ENCODE assay signal across 13 mouse cellular contexts in the genomic region with DNA sequence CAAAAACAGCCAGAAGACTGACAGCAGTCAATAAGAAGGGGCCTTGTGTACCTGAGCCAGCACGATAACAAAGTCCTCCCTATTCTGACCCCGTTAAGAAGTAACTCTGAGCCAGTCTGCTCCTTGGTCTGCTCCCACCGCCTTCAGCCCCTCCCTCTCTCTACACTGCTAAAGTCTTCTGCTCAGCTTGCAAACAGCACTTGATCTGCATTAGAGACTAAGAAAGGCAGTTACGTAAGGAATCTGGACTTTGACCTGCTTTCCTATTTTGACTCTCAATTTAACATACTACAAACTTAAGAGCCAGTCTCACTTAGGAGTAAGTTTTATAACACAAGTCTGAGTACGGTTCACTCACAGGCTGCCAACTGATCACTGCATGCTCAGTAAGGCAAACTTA. TPM values are rescaled to one million over a fixed set of nuclear protein-coding genes. Genes with fewer than 3 reads are reported as not detected.
DNase-seq lines count a peak whose midpoint lies in the region; ATAC-seq lines count a peak whose summit lies in the region.
"Had no signal": no experiment of that assay in that cellular context is flagged by ENCODE, and none has a peak within 500 bp of the region (broad histone marks: within the 10 kb centered on the region; RNA-seq: fewer than 3 reads in every experiment).

No protein-coding gene starts in this region.

- no peaks in the 10 kb centered on the region for H3K9me3 ChIP-seq in liver, embryonic 12.5 days (replicated peaks)
- H3K9me3 ChIP-seq: hindbrain, embryonic 13.5 days; limb, embryonic 15.5 days had no signal

- H3K36me3 ChIP-seq in liver, embryonic 12.5 days: peaks cover 80% of the 10 kb centered on the region

- peak; percentile 23 for DNase-seq in ZHBTc4 (ENCODE audit: low read depth, low spot score)
- peak; percentile 96 for DNase-seq in kidney, adult 9 months
- peak; percentile 16 to 27 for DNase-seq in kidney, postnatal 4 days
- DNase-seq in heart, postnatal 4 days: no peak
- DNase-seq in spleen, postnatal 10 days (ENCODE audit: low spot score in 2 of 2): no peak
- DNase-seq: gastrocnemius, postnatal 10 days; right cerebral cortex, adult 18-20 months had no signal

- no peak overlapping the region for H3K9ac ChIP-seq in liver, embryonic 12.5 days
- H3K9ac ChIP-seq: hindbrain, embryonic 13.5 days; limb, embryonic 15.5 days; lung, embryonic 14.5 days had no signal

- no peak overlapping the region for H3K4me3 ChIP-seq in brown adipose tissue, adult 24 weeks (ENCODE audit: insufficient read depth, low read depth, low read length)
- H3K4me3 ChIP-seq in liver, embryonic 12.5 days: no peak overlapping the region
- H3K4me3 ChIP-seq: hindbrain, embryonic 13.5 days; limb, embryonic 15.5 days had no signal

- no peaks in the 10 kb centered on the region for H3K4me1 ChIP-seq in brown adipose tissue, adult 24 weeks (ENCODE audit: control insufficient read depth, insufficient read depth, insufficient read length, low read length)
- H3K4me1 ChIP-seq in liver, embryonic 12.5 days: no peaks in the 10 kb centered on the region
- H3K4me1 ChIP-seq: hindbrain, embryonic 13.5 days; limb, embryonic 15.5 days had no signal

- H3K27ac ChIP-seq in brown adipose tissue, adult 24 weeks (replicated peaks; ENCODE audit: low read depth, low read length): peak overlapping the region; percentile 68
- no peak overlapping the region for H3K27ac ChIP-seq in liver, embryonic 12.5 days
- H3K27ac ChIP-seq: hindbrain, embryonic 13.5 days; limb, embryonic 15.5 days had no signal

- H3K27me3 ChIP-seq in liver, embryonic 12.5 days (replicated peaks): no peaks in the 10 kb centered on the region
- H3K27me3 ChIP-seq: hindbrain, embryonic 13.5 days; limb, embryonic 15.5 days had no signal

- 79% methylated on average over 5 of the region's 5 CpGs for WGBS in liver, embryonic 12.5 days (ENCODE audit: insufficient replicate concordance)

- no peak overlapping the region for H3K4me2 ChIP-seq in liver, embryonic 12.5 days
- H3K4me2 ChIP-seq: hindbrain, embryonic 13.5 days; limb, embryonic 15.5 days; lung, embryonic 14.5 days had no signal

- ATAC-seq in liver, embryonic 12.5 days: no peak
- ATAC-seq: midbrain, embryonic 16.5 days had no signal

RNA-seq across cellular contexts. Expression of gene Mmadhc, which starts 12.6 kb away (rescaled TPM):
- polyA plus RNA-seq in brown adipose tissue, adult 24 weeks (2012; ENCODE audit: insufficient read depth, insufficient read length, missing spikeins): 129 and 131 TPM in 2 replicates
- polyA plus RNA-seq in liver, embryonic 12.5 days (2016; fragmentation: Nextera tagmentation; extraction: Ambion mirVana): 109 TPM in 2 replicates
- total RNA-seq in heart, postnatal 4 days (2021): 100 to 1,000 TPM; 133 to 135 TPM

Comparison
In these comparisons a context has a peak if more than half of its experiments do, and no peak if none do; other contexts are left out.
1. DNase-seq: peak in ZHBTc4 (single experiment), kidney, adult 9 months (single experiment) and kidney, postnatal 4 days (2 of 2); none in heart, postnatal 4 days (single experiment) and spleen, postnatal 10 days (0 of 2).